Mouse (Mus musculus) MEL (cell line): ENCODE data around the gene Ganc.

Experiments
- CTCF ChIP-seq, 3 experiments: IDR thresholded peaks in 2 of 3; conservative IDR thresholded peaks in 1 of 3; 2 replicates each; pipeline ENCODE4 v1.5.1; 2011 to 2012; ENCODE audit warnings: low read length in 3 of 3, low read depth in 2 of 3, mild to moderate bottlenecking in 2 of 3, improper control_type of control experiment in 1 of 3, inconsistent platforms in 1 of 3, mixed read lengths in 1 of 3, moderate library complexity in 1 of 3; ENCODE audit not compliant: control insufficient read depth in 1 of 3, insufficient read depth in 1 of 3, poor library complexity in 1 of 3, severe bottlenecking in 1 of 3
- EP300 ChIP-seq, 2 experiments: IDR thresholded peaks; 2 replicates each; pipeline ENCODE4 v1.6.1; 2011; ENCODE audit warnings: improper control_type of control experiment in 2 of 2, low read length in 2 of 2, low read depth in 1 of 2, mild to moderate bottlenecking in 1 of 2
- GABPA ChIP-seq: IDR thresholded peaks from 2 replicates; pipeline ENCODE4 v1.6.1; 2012; ENCODE audit warnings: low read depth, mild to moderate bottlenecking, inconsistent platforms, low read length, improper control_type of control experiment, moderate library complexity
- GATA1 ChIP-seq: IDR thresholded peaks from 2 replicates; pipeline ENCODE4 v1.6.1; 2011; ENCODE audit warnings: low read depth, low read length, improper control_type of control experiment
- JUND ChIP-seq: IDR thresholded peaks from 2 replicates; pipeline ENCODE4 v1.6.1; 2011; ENCODE audit warnings: low read depth, mild to moderate bottlenecking, improper control_type of control experiment, low read length
- MAFK ChIP-seq: IDR thresholded peaks from 2 replicates; pipeline ENCODE4 v1.6.1; 2011; ENCODE audit warnings: low read depth, mild to moderate bottlenecking, low read length, improper control_type of control experiment, borderline replicate concordance
- MEF2A ChIP-seq: IDR thresholded peaks from 2 replicates; pipeline ENCODE4 v1.6.1; 2014; ENCODE audit warnings: low read depth, mild to moderate bottlenecking, inconsistent platforms, low read length, improper control_type of control experiment; ENCODE audit not compliant: poor library complexity, insufficient replicate concordance, severe bottlenecking; ENCODE audit errors: extremely low read depth
- MYC ChIP-seq: IDR thresholded peaks from 2 replicates; pipeline ENCODE4 v1.6.1; 2011; ENCODE audit warnings: low read depth, mild to moderate bottlenecking, low read length, improper control_type of control experiment, moderate library complexity
- NELFE ChIP-seq: IDR thresholded peaks from 2 replicates; pipeline ENCODE4 v1.6.1; 2011; ENCODE audit warnings: low read depth, low read length, improper control_type of control experiment
- POLR2A ChIP-seq, 2 experiments: IDR thresholded peaks; 2 replicates each; pipeline ENCODE4 v1.6.1; 2011 to 2012; ENCODE audit warnings: low read length in 2 of 2, mild to moderate bottlenecking in 2 of 2, control low read depth in 1 of 2, improper control_type of control experiment in 1 of 2, low read depth in 1 of 2, moderate library complexity in 1 of 2; ENCODE audit not compliant: control insufficient read depth in 1 of 2, insufficient read depth in 1 of 2, poor library complexity in 1 of 2
- USF2 ChIP-seq, 2 experiments: IDR thresholded peaks; 2 replicates each; pipeline ENCODE4 v1.6.1; 2011 to 2012; ENCODE audit warnings: improper control_type of control experiment in 2 of 2, low read length in 2 of 2, borderline replicate concordance in 1 of 2, inconsistent platforms in 1 of 2, low read depth in 1 of 2, mild to moderate bottlenecking in 1 of 2; ENCODE audit not compliant: insufficient read depth in 1 of 2

DNA sequence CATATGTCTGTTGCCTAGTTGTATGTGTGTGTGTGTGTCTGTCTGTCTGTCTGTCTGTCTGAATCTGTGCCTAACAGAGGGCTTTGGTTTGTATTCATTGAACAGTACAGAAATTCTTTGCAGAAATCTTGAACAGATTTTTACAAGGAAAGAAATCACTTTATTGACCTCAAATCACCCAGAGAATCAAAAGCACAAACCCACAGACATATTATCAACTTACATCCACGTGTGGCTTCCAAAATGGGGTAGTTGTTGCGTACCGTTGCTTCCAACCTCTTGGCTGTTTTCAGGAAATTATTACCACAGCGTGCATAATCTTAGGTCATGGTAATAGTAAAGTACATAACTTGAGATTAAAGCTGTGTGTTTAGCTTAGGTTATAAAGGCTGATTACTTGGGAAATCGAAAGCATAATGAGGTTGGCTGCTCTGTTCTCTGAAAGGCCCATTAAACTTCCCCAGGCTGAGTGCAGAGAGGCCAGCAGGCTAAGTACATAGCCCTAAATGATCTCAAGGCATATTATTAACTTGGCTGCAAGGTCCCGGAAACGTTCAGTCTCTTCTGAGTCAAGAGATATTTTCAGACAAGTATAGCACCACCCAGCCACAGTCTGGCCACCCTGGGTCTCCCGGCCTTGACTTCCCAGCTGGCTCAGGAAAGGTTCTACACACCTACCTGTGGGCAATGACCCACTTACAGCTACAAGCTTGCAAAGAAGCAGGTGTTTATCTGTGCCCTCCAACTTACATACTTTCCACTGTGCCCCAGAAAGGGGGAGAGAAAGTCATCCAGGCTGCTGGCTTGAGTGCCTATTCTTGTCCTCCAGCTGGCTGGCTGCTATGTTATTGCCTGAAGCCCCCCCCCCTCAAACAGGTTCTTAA lies 79.1 kb downstream of the Ganc start:
- no peak for TF ChIP-seq CTCF (IDR thresholded peaks at IDR 0.05 in 2 of 3, conservative IDR thresholded peaks at IDR 0.05 in 1 of 3; ENCODE audit: control insufficient read depth in 1 of 3, insufficient read depth in 1 of 3, low read depth in 2 of 3, low read length in 3 of 3, poor library complexity in 1 of 3, severe bottlenecking in 1 of 3)
- no peak for TF ChIP-seq GABPA
- TF ChIP-seq MEF2A: no peak
- no peak for TF ChIP-seq USF2 (IDR thresholded peaks at IDR 0.05; ENCODE audit: borderline replicate concordance in 1 of 2, insufficient read depth in 1 of 2, low read depth in 1 of 2, low read length in 2 of 2)
- no peak for TF ChIP-seq POLR2A (IDR thresholded peaks at IDR 0.05; ENCODE audit: control insufficient read depth in 1 of 2, insufficient read depth in 1 of 2, low read depth in 1 of 2, low read length in 2 of 2, poor library complexity in 1 of 2)
- no peak for TF ChIP-seq MAFK
- TF ChIP-seq NELFE: no peak
- TF ChIP-seq MYC: no peak
- TF ChIP-seq EP300 (IDR thresholded peaks at IDR 0.05; ENCODE audit: low read depth in 1 of 2, low read length in 2 of 2): no peak
- no peak for TF ChIP-seq GATA1
- TF ChIP-seq JUND: no peak
